Mouse (Mus musculus): Measurements from ENCODE around the gene Fscn3.

GRCm38 (mm10) chr6:28385169-28385568, 42.4 kb upstream of the Fscn3 start:
- TF ChIP-seq CTCF (IDR thresholded peaks at IDR 0.05; ENCODE audit: low read depth, low read length) = no peak
- no peak for TF ChIP-seq EP300 (IDR thresholded peaks at IDR 0.05; ENCODE audit: insufficient read depth, low read depth, low read length)
- no peak for TF ChIP-seq POLR2A (IDR thresholded peaks at IDR 0.05; ENCODE audit: insufficient read depth, low read length)
